Mouse (Mus musculus) small intestine, adult 2 months (tissue): ENCODE measurements around the gene Fstl1.

Experiments used
- CTCF ChIP-seq: fragments of 200-500 bp; IDR thresholded peaks from 2 replicates; pipeline ENCODE4 v1.5.1; 2012; ENCODE audit warnings: low read depth, mild to moderate bottlenecking, control low read depth, inconsistent platforms, low read length, moderate library complexity, mixed read lengths; ENCODE audit not compliant: insufficient replicate concordance, insufficient read length; ENCODE audit errors: extremely low read depth
- POLR2A ChIP-seq: fragments of 200-500 bp; IDR thresholded peaks from 2 replicates; pipeline ENCODE4 v1.6.1; 2012; ENCODE audit warnings: low read depth, mild to moderate bottlenecking, control low read depth, inconsistent platforms, low read length, moderate library complexity

GRCm38 (mm10) chr16:37877406-37877805, 100.7 kb downstream of the Fstl1 start:
- TF ChIP-seq CTCF: no peak
- no peak for TF ChIP-seq POLR2A
